Mouse (Mus musculus) brown adipose tissue, adult 24 weeks (tissue): Measurements from ENCODE around the gene Pigk. TPM values are rescaled to one million over a fixed set of nuclear protein-coding genes. Genes with fewer than 3 reads are reported as not detected.

Experiments
- H3K27ac ChIP-seq: fragments of 200-500 bp; replicated peaks from 2 replicates; pipeline ENCODE4 v1.5.1; 2012; ENCODE audit warnings: low read depth, mild to moderate bottlenecking, low read length
- H3K4me1 ChIP-seq: fragments of 200-500 bp; 2 replicates; pipeline ENCODE4 v1.6.1; 2012; ENCODE audit warnings: low read length, mixed read lengths; ENCODE audit not compliant: control insufficient read depth, insufficient read depth, insufficient read length
- H3K4me3 ChIP-seq: fragments of 200-500 bp; 2 replicates; pipeline ENCODE4 v1.5.1; 2012; ENCODE audit warnings: low read depth, mild to moderate bottlenecking, low read length, moderate library complexity; ENCODE audit not compliant: insufficient read depth
- polyA plus RNA-seq: library from polyadenylated mRNA; stranded (reverse); fragments of >200 nt; gene quantifications from 2 replicates; pipeline ENCODE4 v1.2.4, GENCODE M21; 2012; ENCODE audit not compliant: missing spikeins, insufficient read depth, insufficient read length

The Pigk gene
- polyA plus RNA-seq, 1 experiment: 30.3 TPM

DNA sequence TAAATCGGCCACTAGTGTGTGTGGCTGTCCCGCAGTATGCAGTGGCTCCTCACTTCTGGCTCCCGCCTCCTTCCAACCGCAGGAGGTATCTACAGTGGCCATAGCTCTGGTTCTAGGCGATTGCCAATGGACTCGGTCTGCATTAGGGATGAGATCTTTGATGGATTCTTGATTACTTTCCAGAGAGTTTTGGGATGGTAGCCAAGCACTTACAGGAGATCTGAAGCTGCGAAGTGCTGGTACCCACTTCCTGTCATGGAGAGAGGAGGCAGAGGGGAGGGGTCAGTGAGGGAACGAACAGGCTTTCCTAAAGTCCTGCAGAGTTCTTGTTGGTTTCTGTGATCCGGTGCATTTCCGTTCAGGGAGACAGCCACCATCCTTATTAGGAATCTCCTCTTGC lies 304.2 kb downstream of the Pigk start:
- Histone ChIP-seq H3K27ac (no peak overlapping the region), H3K4me1 (no peaks in the 10 kb centered on the region), H3K4me3 (no peak overlapping the region)

GRCm38 (mm10) chr3:153024016-153024415 lies 310.1 kb downstream of the Pigk start:
- Histone ChIP-seq H3K4me3 (no peak overlapping the region), H3K4me1 (no peaks in the 10 kb centered on the region), H3K27ac (no peak overlapping the region)

Other genes starting within 250 kb of the Pigk start
- 0.44 TPM in 1 of 2 replicates, not detected in the other for gene Ak5, start 45.7 kb upstream of the Pigk start, polyA plus RNA-seq